Mouse (Mus musculus) layer of hippocampus, adult 11-12 months (tissue): ENCODE measurements at regions not wholly inside any gene's neighbourhood (a gene's known extent, or its start where the extent isn't known, plus 50 kb on each side); places are given as distances from the start of the nearest gene placed in this dataset.

Experiments
- DNase-seq: peaks from one replicate; pipeline ENCODE4 v3.0.0; 2022; ENCODE audit warnings: low spot score

- no peak for DNase-seq
Observed at GRCm38 (mm10) chr14:68240146-68240545, 1054.0 kb downstream of the Synb start.

- DNase-seq = no peak
Observed at GRCm38 (mm10) chr14:68224152-68224551, 1069.9 kb downstream of the Synb start.

GRCm38 (mm10) chr14:68219025-68219595, 1075.0 kb downstream of the Synb start:
- DNase-seq = no peak

GRCm38 (mm10) chr14:68218471-68218870, 1075.6 kb downstream of the Synb start:
- DNase-seq = no peak

- no peak for DNase-seq
Observed at GRCm38 (mm10) chr14:68217986-68218385, 1076.1 kb downstream of the Synb start.

- DNase-seq = no peak
Observed at GRCm38 (mm10) chr14:68213879-68214278, 1080.2 kb downstream of the Synb start.

GRCm38 (mm10) chr14:68198802-68199201, 1095.3 kb downstream of the Synb start:
- DNase-seq = no peak

- DNase-seq = no peak
Observed at GRCm38 (mm10) chr14:68197470-68197800, 1096.7 kb downstream of the Synb start.

GRCm38 (mm10) chr14:68196762-68197469, 1097.2 kb downstream of the Synb start:
- DNase-seq = no peak

GRCm38 (mm10) chr14:68196201-68196600, 1097.9 kb downstream of the Synb start:
- DNase-seq = no peak

GRCm38 (mm10) chr14:68189876-68190275, 1104.2 kb downstream of the Synb start:
- no peak for DNase-seq

- no peak for DNase-seq
Observed at GRCm38 (mm10) chr14:68188325-68188724, 1105.8 kb downstream of the Synb start.

GRCm38 (mm10) chr14:68182606-68183005, 1111.5 kb downstream of the Synb start:
- DNase-seq = no peak

GRCm38 (mm10) chr14:68181168-68181567, 1112.9 kb downstream of the Synb start:
- DNase-seq = no peak
